ENCODE assay signal across 9 mouse cellular contexts in the genomic region with DNA sequence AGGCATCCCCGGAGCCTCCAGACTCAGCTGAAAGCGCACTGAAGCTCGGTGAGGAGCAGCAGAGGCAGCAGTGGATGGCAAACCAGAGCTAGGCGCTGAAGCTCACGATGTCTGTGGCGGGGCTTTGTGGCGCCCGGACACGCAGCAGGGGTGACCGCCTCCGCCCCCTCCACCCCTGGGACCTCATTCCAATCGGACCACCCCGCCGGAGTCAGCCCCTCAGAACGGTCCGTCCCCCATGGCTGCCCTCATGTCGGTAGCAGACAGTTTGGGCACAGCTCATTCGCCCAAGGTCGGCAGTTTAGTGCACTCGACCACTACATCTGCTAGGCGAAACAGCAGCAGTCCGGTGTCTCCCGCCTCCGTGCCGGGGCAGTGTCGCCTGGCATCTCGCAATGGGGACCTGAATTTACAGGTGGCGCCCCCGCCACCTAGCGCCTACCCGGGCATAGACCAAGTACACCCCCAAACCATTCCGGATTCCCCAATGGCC. TPM values are rescaled to one million over a fixed set of nuclear protein-coding genes. Genes with fewer than 3 reads are reported as not detected.
DNase-seq lines count a peak whose midpoint lies in the region; ATAC-seq and TF ChIP-seq lines count a peak whose summit lies in the region.
"Had no signal": no experiment of that assay in that cellular context is flagged by ENCODE, and none has a peak within 500 bp of the region (broad histone marks: within the 10 kb centered on the region; RNA-seq: fewer than 3 reads in every experiment).

No protein-coding gene starts in this region.

- no peak; the same call in 1 of the 2 replicates for ATAC-seq in hindbrain, embryonic 13.5 days (ENCODE audit: low FRiP score)
- no peak for ATAC-seq in liver, embryonic 13.5 days (ENCODE audit: low read depth)
- ATAC-seq in erythroblast, adult 5-6 weeks (replicated peaks; ENCODE audit: low FRiP score, poor library complexity, severe bottlenecking) = no peak

- no peaks in the 10 kb centered on the region for H3K36me3 ChIP-seq in thymus, adult 2 months (ENCODE audit: control insufficient read depth, insufficient read depth, low read length)
- no peaks in the 10 kb centered on the region for H3K36me3 ChIP-seq in hindbrain, embryonic 13.5 days
- no peaks in the 10 kb centered on the region for H3K36me3 ChIP-seq in liver, embryonic 13.5 days

- H3K4me2 ChIP-seq in hindbrain, embryonic 13.5 days = peak overlapping the region; percentile 89
- peak overlapping the region; percentile 63 for H3K4me2 ChIP-seq in liver, embryonic 13.5 days

- H3K27me3 ChIP-seq in thymus, adult 2 months (ENCODE audit: control insufficient read depth, insufficient read depth, low read length) = peaks cover 6% of the 10 kb centered on the region; the same call in 1 of the 2 replicates
- H3K27me3 ChIP-seq in hindbrain, embryonic 13.5 days = peaks cover 16% of the 10 kb centered on the region
- peaks cover 23% of the 10 kb centered on the region for H3K27me3 ChIP-seq in liver, embryonic 13.5 days

- DNase-seq in frontal cortex, postnatal 36 days (ENCODE audit: low spot score in 2 of 2) = peak; percentile 4 to 8
- no peak for DNase-seq in frontal cortex, adult 2 months (ENCODE audit: extremely low spot score in 1 of 2, low spot score in 1 of 2)
- peak; percentile 18 for DNase-seq in thymus, adult 2 months
- DNase-seq in thymus, postnatal 0 days (ENCODE audit: low spot score) = no peak
- no peak for DNase-seq in liver, embryonic 13.5 days
- peak; percentile 49 for DNase-seq in retina, postnatal 1 day

- WGBS in thymus, adult 2 months = 11% methylated on average over 32 of the region's 32 CpGs
- WGBS in hindbrain, embryonic 13.5 days = 1% methylated on average over 32 of the region's 32 CpGs
- WGBS in liver, embryonic 13.5 days (ENCODE audit: insufficient replicate concordance) = 6% methylated on average over 32 of the region's 32 CpGs

- H3K9ac ChIP-seq in hindbrain, embryonic 13.5 days = peak overlapping the region; percentile 69
- H3K9ac ChIP-seq in liver, embryonic 13.5 days = no peak overlapping the region

- no peak for TF ChIP-seq CTCF in thymus, adult 2 months (IDR thresholded peaks at IDR 0.05; ENCODE audit: borderline replicate concordance, control insufficient read depth, extremely low read depth, insufficient read depth, low read length, poor library complexity)

- H3K4me3 ChIP-seq in thymus, adult 2 months (ENCODE audit: control insufficient read depth, insufficient read depth, low read length) = no peak overlapping the region
- peak overlapping the region; percentile 50 for H3K4me3 ChIP-seq in hindbrain, embryonic 13.5 days
- peak overlapping the region; percentile 35 for H3K4me3 ChIP-seq in liver, embryonic 13.5 days (replicated peaks)
- H3K4me3 ChIP-seq: erythroblast, embryonic 14.5 days had no signal

- no peak for TF ChIP-seq POLR2A in thymus, adult 2 months (IDR thresholded peaks at IDR 0.05; ENCODE audit: control insufficient read depth, extremely low read depth, insufficient read depth, low read length, poor library complexity)

- 0 out of 2 replicates have a peak, but pooled peaks cover 3% of the 10 kb centered on the region for H3K4me1 ChIP-seq in thymus, adult 2 months (replicated peaks; ENCODE audit: control insufficient read depth, insufficient read depth, low read length)
- peaks cover 11% of the 10 kb centered on the region for H3K4me1 ChIP-seq in hindbrain, embryonic 13.5 days (replicated peaks)
- H3K4me1 ChIP-seq in liver, embryonic 13.5 days (replicated peaks) = no peaks in the 10 kb centered on the region

- no peak overlapping the region for H3K27ac ChIP-seq in thymus, adult 2 months (ENCODE audit: control insufficient read depth, insufficient read depth, low read length)
- H3K27ac ChIP-seq in hindbrain, embryonic 13.5 days = no peak overlapping the region
- no peak overlapping the region for H3K27ac ChIP-seq in liver, embryonic 13.5 days

- H3K9me3 ChIP-seq in hindbrain, embryonic 13.5 days = no peaks in the 10 kb centered on the region; the same call in 1 of the 2 replicates
- no peaks in the 10 kb centered on the region for H3K9me3 ChIP-seq in liver, embryonic 13.5 days (replicated peaks)

RNA-seq across cellular contexts. Expression of gene Morc2a, which starts 19.9 kb away (rescaled TPM):
- polyA plus RNA-seq in frontal cortex, adult 2 months (2012; rRNA removed) = 24.6 and 29.5 TPM in 2 replicates
- polyA plus RNA-seq in thymus, adult 2 months (2012; rRNA removed) = 21.8 and 22.6 TPM in 2 replicates
- polyA plus RNA-seq in thymus, postnatal 0 days (2015; fragmentation: Nextera tagmentation; extraction: Ambion mirVana) = 14.7 and 16.7 TPM in 2 replicates
- polyA plus RNA-seq in hindbrain, embryonic 13.5 days (2015; fragmentation: Nextera tagmentation; extraction: Ambion mirVana) = 38.7 and 39.3 TPM in 2 replicates
- 6.9 and 8.6 TPM in 2 replicates for polyA plus RNA-seq in liver, embryonic 13.5 days (2015; fragmentation: Nextera tagmentation; extraction: Ambion mirVana)
- 4.0 and 7.7 TPM in 2 replicates for total RNA-seq in erythroblast, adult 5-6 weeks (2015; ENCODE audit: low replicate concordance)
- 8.1 and 10.0 TPM in 2 replicates for total RNA-seq in erythroblast, adult 5-6 weeks (2017; ENCODE audit: low replicate concordance)

Comparison
In these comparisons a context has a peak if more than half of its experiments do, and no peak if none do; other contexts are left out.
1. DNase-seq: peak in frontal cortex, postnatal 36 days (2 of 2), thymus, adult 2 months (single experiment) and retina, postnatal 1 day (single experiment); none in frontal cortex, adult 2 months (0 of 2), thymus, postnatal 0 days (single experiment) and liver, embryonic 13.5 days (single experiment).